Mouse (Mus musculus) stomach, postnatal 0 days (tissue): ENCODE data around the gene Smc4.

ENCODE experiments used
- CTCF ChIP-seq: IDR thresholded peaks from 2 replicates; pipeline ENCODE4 v1.5.1; 2016; ENCODE audit warnings: antibody characterized with exemption, low read depth, mild to moderate bottlenecking, moderate library complexity
- EP300 ChIP-seq: optimal IDR thresholded peaks from 2 replicates; pipeline ENCODE3; 2016; ENCODE audit warnings: antibody characterized with exemption

- TF ChIP-seq CTCF (no peak), EP300 (no peak)
Measured at GRCm38 (mm10) chr3:68977696-68978095, 26.8 kb upstream of the Smc4 start.
